Mouse (Mus musculus): ENCODE results near the gene Mylip. TPM values are rescaled to one million over a fixed set of nuclear protein-coding genes. Genes with fewer than 3 reads are reported as not detected.

Gene Mylip
- polyA plus RNA-seq, 1 experiment from 2014 or later = 5.1 TPM

DNA sequence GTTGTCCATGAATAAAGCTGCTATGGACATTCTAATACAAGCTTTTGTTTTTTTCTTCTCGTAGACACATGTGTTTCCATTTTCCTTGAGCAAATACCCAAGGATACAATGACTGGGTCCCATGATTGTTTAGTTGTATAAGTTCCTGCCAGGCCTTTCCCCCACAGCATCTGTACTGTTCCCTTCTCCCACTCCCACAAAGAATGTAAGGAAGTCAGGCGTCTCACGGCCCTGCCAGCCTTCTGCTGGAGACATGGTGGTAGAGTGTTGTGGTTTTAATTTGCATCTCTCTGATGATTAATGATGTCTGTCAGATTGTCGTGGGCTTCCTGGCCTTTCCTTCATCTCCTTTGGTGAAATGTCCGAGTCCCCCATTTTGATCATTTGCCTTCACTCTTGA is 7.7 kb downstream of the Mylip start:
- WGBS = 37% methylated on average over 5 of the region's 5 CpGs
- Histone ChIP-seq H3K27me3 (ENCODE audit: control insufficient read depth, insufficient read depth, low read length) (no peaks in the 10 kb centered on the region), H3K9me3 (ENCODE audit: control insufficient read depth, low read length) (no peaks in the 10 kb centered on the region), H3K4me2 (ENCODE audit: low read depth) (no peak overlapping the region), H3K36me3 (ENCODE audit: control insufficient read depth, insufficient read depth, low read length) (no peaks in the 10 kb centered on the region), H3K9ac (ENCODE audit: low read length) (no peak overlapping the region), H3K4me1 (ENCODE audit: control insufficient read depth, insufficient read depth, low read length) (peaks cover 7% of the 10 kb centered on the region; the same call in 1 of the 2 replicates), H3K4me3 (ENCODE audit: low read depth, low read length) (no peak overlapping the region), H3K27ac (ENCODE audit: low read depth, low read length) (no peak overlapping the region)
- no peak for ATAC-seq (ENCODE audit: insufficient read depth, low FRiP score, low TSS enrichment)
- no peak for DNase-seq (ENCODE audit: low spot score)

DNA sequence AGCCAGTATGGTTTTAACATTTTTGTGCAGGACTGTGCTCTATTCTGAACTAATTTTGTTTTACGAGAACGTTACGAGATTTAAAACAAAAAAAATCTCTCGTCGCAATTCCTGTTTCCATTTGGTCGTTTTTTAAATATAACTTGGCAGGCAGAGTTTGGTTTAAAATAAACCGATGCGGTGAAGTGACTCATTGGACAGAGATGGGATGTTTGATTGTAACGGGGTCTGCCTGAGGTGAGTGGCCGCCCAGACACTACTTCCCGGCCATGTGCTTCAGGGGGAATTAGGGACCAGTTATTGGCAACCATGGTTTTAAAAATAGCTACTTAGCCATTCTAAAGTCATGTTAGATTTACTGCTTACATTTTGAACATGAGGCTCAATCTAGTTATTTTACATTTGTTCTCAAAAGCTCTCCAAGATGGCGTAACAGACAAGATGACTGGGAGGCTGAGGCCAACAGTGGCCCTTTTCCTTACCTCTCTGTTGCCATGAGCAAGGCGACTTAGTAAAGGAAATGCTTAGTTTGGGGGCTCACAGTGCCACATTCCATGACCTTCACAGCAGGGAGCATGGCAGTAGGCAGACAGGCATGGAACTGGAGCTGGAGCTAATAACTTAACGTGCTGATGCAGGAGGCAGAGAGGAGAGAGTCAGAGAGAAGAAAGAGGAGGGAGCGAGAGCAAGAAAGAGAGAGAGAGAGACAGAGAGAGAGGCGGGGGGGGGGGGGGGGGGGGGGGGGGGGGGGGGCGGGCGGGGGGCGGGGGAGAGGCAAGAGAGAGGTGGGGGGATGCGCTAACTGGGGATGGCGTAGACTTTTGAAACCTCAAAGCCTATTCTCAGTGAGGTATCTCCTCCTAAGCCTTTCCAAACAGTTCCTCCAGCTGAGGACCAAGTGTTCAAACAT is 8.6 kb downstream of the Mylip start:
- ATAC-seq (ENCODE audit: insufficient read depth, low FRiP score, low TSS enrichment) (no peak), DNase-seq (ENCODE audit: low spot score) (no peak)
- H3K4me2 ChIP-seq (ENCODE audit: low read depth) = no peak overlapping the region
- no peak overlapping the region for H3K4me3 ChIP-seq (ENCODE audit: low read depth, low read length)
- no peak overlapping the region for H3K9ac ChIP-seq (ENCODE audit: low read length)
- peaks cover 7% of the 10 kb centered on the region; the same call in 1 of the 2 replicates for H3K4me1 ChIP-seq (ENCODE audit: control insufficient read depth, insufficient read depth, low read length)
- 73% methylated on average over 16 of the region's 21 CpGs for WGBS
- no peaks in the 10 kb centered on the region for H3K27me3 ChIP-seq (ENCODE audit: control insufficient read depth, insufficient read depth, low read length)
- H3K27ac ChIP-seq (ENCODE audit: low read depth, low read length) = no peak overlapping the region
- no peaks in the 10 kb centered on the region for H3K36me3 ChIP-seq (ENCODE audit: control insufficient read depth, insufficient read depth, low read length)
- H3K9me3 ChIP-seq (ENCODE audit: control insufficient read depth, low read length) = no peaks in the 10 kb centered on the region

DNA sequence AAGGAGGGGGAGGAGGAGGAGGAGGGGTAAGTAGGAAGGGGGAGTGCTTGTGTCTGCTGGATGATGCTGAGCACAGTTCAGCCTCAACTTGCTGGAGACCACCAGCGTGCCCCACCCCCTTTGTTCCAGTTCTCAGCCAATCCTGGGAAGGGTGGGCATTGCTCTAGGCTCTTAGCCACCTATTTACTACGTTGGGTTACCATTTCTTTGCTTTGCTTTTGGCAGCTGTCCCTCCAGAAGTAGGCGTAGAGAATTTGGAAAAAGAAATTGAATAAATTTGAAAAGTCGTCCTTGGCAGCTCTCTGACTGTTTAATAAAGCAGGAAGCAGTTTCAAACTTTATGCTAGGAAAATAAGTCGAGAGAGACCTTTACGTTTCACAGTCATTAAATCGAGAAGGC is 11.2 kb downstream of the Mylip start:
- Histone ChIP-seq H3K27me3 (ENCODE audit: control insufficient read depth, insufficient read depth, low read length) (no peaks in the 10 kb centered on the region), H3K4me3 (ENCODE audit: low read depth, low read length) (no peak overlapping the region), H3K4me1 (ENCODE audit: control insufficient read depth, insufficient read depth, low read length) (peaks cover 7% of the 10 kb centered on the region; the same call in 1 of the 2 replicates), H3K9ac (ENCODE audit: low read length) (no peak overlapping the region), H3K27ac (ENCODE audit: low read depth, low read length) (no peak overlapping the region), H3K36me3 (ENCODE audit: control insufficient read depth, insufficient read depth, low read length) (peaks cover 2% of the 10 kb centered on the region; the same call in 1 of the 2 replicates), H3K4me2 (ENCODE audit: low read depth) (no peak overlapping the region), H3K9me3 (ENCODE audit: control insufficient read depth, low read length) (no peaks in the 10 kb centered on the region)
- ATAC-seq (ENCODE audit: insufficient read depth, low FRiP score, low TSS enrichment) = no peak
- DNase-seq (ENCODE audit: low spot score) = no peak
- 78% methylated on average over 7 of the region's 7 CpGs for WGBS

DNA sequence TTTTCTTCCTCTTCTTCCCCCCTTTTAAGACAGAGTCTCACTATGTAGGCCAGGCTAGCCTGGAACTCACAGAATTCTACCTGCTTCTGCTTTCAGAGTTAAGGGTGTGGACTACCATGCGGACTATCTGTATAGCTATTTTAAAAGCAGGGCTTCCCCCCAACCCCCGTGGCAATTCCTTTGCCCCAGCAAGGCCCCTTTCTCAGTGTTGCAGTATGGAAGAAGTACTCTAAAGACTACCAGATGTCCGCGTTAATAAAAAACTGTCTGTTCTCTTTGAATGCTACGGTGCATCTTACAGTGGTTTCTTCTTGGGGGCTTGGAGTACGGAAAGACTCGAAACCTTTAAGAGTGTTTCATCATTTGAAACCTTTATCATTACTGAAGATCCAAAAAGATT is 12.3 kb downstream of the Mylip start:
- ATAC-seq (ENCODE audit: insufficient read depth, low FRiP score, low TSS enrichment) (no peak), DNase-seq (ENCODE audit: low spot score) (no peak)
- 78% methylated on average over 7 of the region's 7 CpGs for WGBS
- H3K4me1 ChIP-seq (ENCODE audit: control insufficient read depth, insufficient read depth, low read length) = peaks cover 7% of the 10 kb centered on the region; the same call in 1 of the 2 replicates
- no peak overlapping the region for H3K9ac ChIP-seq (ENCODE audit: low read length)
- H3K27ac ChIP-seq (ENCODE audit: low read depth, low read length) = no peak overlapping the region
- H3K9me3 ChIP-seq (ENCODE audit: control insufficient read depth, low read length) = no peaks in the 10 kb centered on the region
- H3K4me3 ChIP-seq (ENCODE audit: low read depth, low read length) = no peak overlapping the region
- no peaks in the 10 kb centered on the region for H3K27me3 ChIP-seq (ENCODE audit: control insufficient read depth, insufficient read depth, low read length)
- H3K36me3 ChIP-seq (ENCODE audit: control insufficient read depth, insufficient read depth, low read length) = peaks cover 2% of the 10 kb centered on the region; the same call in 1 of the 2 replicates
- H3K4me2 ChIP-seq (ENCODE audit: low read depth) = no peak overlapping the region

DNA sequence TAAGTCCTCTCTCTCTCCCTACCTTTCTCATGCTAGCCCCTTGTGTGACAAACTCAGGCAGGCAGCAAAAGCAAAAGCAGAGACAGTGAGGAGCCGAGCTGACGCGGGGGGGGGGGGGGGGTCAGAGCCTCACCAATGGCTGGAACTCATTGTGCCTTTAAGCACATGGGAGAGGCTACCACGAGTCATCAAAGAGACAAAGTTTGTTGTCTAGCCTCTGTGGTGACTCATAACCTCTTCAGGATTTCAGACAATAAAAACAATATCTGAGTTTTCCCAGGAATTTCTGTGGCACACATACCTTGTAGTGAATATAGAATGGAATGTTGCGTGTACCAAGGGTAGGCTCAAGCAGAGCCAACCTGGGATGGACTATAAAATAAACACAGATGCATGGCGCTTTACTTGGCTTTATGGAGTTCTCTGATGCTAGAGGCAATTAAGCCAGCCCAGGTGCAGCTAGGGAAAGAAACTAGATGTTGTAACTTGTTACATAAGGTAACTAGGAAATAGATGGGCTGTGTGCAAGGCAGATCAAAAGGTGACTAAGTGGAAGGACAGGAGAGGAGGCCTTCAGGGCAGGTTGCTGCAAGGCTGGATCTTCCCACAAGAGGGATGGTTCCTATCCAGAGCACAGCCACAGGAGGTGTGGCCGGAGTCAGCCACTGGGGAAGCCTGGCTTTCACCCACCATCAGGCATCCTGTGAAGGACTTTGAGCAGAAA is 12.9 kb downstream of the Mylip start:
- no peak overlapping the region for H3K9ac ChIP-seq (ENCODE audit: low read length)
- no peak for ATAC-seq (ENCODE audit: insufficient read depth, low FRiP score, low TSS enrichment)
- 73% methylated on average over 7 of the region's 7 CpGs for WGBS
- H3K36me3 ChIP-seq (ENCODE audit: control insufficient read depth, insufficient read depth, low read length) = peaks cover 2% of the 10 kb centered on the region; the same call in 1 of the 2 replicates
- H3K4me3 ChIP-seq (ENCODE audit: low read depth, low read length) = no peak overlapping the region
- no peak overlapping the region for H3K4me2 ChIP-seq (ENCODE audit: low read depth)
- H3K9me3 ChIP-seq (ENCODE audit: control insufficient read depth, low read length) = no peaks in the 10 kb centered on the region
- H3K27ac ChIP-seq (ENCODE audit: low read depth, low read length) = no peak overlapping the region
- no peaks in the 10 kb centered on the region for H3K27me3 ChIP-seq (ENCODE audit: control insufficient read depth, insufficient read depth, low read length)
- DNase-seq (ENCODE audit: low spot score) = no peak
- 0 out of 2 replicates have a peak, but pooled peaks cover 3% of the 10 kb centered on the region for H3K4me1 ChIP-seq (ENCODE audit: control insufficient read depth, insufficient read depth, low read length)

DNA sequence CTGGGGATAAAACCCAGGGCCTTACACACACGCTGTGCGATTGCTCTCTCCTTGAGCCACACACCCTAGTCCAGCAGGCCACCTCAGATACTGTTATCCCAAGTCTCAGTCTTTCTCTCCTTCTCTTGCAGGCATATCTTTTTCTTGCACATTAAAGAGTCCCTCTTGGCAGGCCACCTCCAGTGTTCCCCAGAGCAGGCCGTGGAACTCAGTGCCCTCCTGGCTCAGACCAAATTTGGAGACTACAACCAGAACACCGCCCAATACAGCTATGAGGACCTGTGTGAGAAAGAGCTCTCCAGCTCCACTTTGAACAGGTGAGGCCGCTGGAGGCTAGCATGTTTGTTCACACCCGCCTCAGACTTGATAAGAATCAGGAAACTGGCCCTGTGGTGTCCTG is 14.7 kb downstream of the Mylip start:
- Histone ChIP-seq H3K9ac (ENCODE audit: low read length) (no peak overlapping the region), H3K4me1 (ENCODE audit: control insufficient read depth, insufficient read depth, low read length) (0 out of 2 replicates have a peak, but pooled peaks cover 3% of the 10 kb centered on the region), H3K4me3 (ENCODE audit: low read depth, low read length) (no peak overlapping the region), H3K36me3 (ENCODE audit: control insufficient read depth, insufficient read depth, low read length) (peaks cover 6% of the 10 kb centered on the region; the same call in 1 of the 2 replicates), H3K27ac (ENCODE audit: low read depth, low read length) (no peak overlapping the region), H3K4me2 (ENCODE audit: low read depth) (no peak overlapping the region), H3K27me3 (ENCODE audit: control insufficient read depth, insufficient read depth, low read length) (no peaks in the 10 kb centered on the region), H3K9me3 (ENCODE audit: control insufficient read depth, low read length) (no peaks in the 10 kb centered on the region)
- no peak for DNase-seq (ENCODE audit: low spot score)
- ATAC-seq (ENCODE audit: insufficient read depth, low FRiP score, low TSS enrichment) = no peak
- 94% methylated on average over 6 of the region's 6 CpGs for whole genome bisulfite sequencing

DNA sequence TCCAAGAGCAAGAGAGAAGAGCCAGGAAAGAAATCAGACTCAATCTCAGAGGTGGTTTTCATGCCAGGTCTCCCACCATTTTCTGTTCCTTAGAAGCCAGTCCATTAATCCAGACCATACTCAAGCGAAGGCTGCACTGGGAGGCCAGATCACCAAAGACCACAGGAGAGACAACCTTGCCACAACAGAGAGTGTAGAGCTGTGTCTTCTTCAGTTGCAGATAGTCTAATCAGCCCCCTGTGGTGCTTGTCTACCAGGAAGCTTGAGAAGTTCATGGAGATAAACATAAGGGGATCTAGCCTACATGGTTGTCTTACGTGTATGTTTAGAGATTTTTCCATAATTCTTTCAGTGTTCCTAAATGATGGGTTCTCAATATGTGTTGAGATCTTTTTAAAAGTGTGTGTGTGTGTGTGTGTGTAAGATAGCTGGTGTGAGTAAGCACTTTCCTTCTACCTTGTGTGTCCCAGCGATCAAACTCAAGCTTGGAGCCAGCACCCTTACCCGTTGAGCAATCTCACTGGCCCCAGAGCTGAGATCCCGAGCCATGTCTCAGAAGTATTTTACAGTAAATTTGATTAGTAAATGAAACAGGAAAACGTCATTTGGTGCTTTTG is 15.8 kb downstream of the Mylip start:
- WGBS = 91% methylated on average over 6 of the region's 6 CpGs
- Histone ChIP-seq H3K4me1 (ENCODE audit: control insufficient read depth, insufficient read depth, low read length) (0 out of 2 replicates have a peak, but pooled peaks cover under 1% of the 10 kb centered on the region), H3K4me2 (ENCODE audit: low read depth) (no peak overlapping the region), H3K36me3 (ENCODE audit: control insufficient read depth, insufficient read depth, low read length) (peaks cover 6% of the 10 kb centered on the region), H3K9ac (ENCODE audit: low read length) (no peak overlapping the region), H3K9me3 (ENCODE audit: control insufficient read depth, low read length) (no peaks in the 10 kb centered on the region), H3K4me3 (ENCODE audit: low read depth, low read length) (no peak overlapping the region), H3K27me3 (ENCODE audit: control insufficient read depth, insufficient read depth, low read length) (no peaks in the 10 kb centered on the region), H3K27ac (ENCODE audit: low read depth, low read length) (no peak overlapping the region)
- no peak for DNase-seq (ENCODE audit: low spot score)
- ATAC-seq (ENCODE audit: insufficient read depth, low FRiP score, low TSS enrichment) = no peak

DNA sequence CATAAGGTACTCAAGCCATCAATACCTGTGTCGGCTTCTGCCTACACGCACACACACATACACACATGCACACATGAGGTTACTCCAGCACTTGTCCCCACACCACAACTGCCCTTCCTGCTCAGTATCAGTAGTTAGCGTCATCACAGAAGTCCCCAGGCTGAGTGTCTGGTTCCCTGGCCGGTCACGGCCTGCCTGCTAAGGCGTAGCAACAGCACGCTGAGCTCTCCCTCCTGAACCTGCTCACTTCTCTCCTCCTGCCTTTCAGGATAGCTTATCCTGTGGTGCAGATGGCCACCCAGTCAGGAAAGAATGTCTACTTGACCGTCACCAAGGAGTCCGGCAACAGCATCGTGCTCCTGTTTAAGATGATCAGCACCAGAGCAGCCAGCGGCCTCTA is 16.7 kb downstream of the Mylip start:
- 93% methylated on average over 11 of the region's 11 CpGs for WGBS
- Histone ChIP-seq H3K9ac (ENCODE audit: low read length) (no peak overlapping the region), H3K4me3 (ENCODE audit: low read depth, low read length) (no peak overlapping the region), H3K4me2 (ENCODE audit: low read depth) (no peak overlapping the region), H3K27ac (ENCODE audit: low read depth, low read length) (no peak overlapping the region), H3K4me1 (ENCODE audit: control insufficient read depth, insufficient read depth, low read length) (no peaks in the 10 kb centered on the region), H3K9me3 (ENCODE audit: control insufficient read depth, low read length) (no peaks in the 10 kb centered on the region), H3K36me3 (ENCODE audit: control insufficient read depth, insufficient read depth, low read length) (peaks cover 6% of the 10 kb centered on the region), H3K27me3 (ENCODE audit: control insufficient read depth, insufficient read depth, low read length) (no peaks in the 10 kb centered on the region)
- ATAC-seq (ENCODE audit: insufficient read depth, low FRiP score, low TSS enrichment) = no peak
- DNase-seq (ENCODE audit: low spot score) = no peak

Data from neural tube, embryonic 11.5 days (tissue).